Mouse (Mus musculus) stomach, postnatal 0 days (tissue): ENCODE measurements around the gene Lmntd1.

Experiments
- CTCF ChIP-seq: IDR thresholded peaks from 2 replicates; pipeline ENCODE4 v1.5.1; 2016; ENCODE audit warnings: antibody characterized with exemption, low read depth, mild to moderate bottlenecking, moderate library complexity
- EP300 ChIP-seq: optimal IDR thresholded peaks from 2 replicates; pipeline ENCODE3; 2016; ENCODE audit warnings: antibody characterized with exemption

DNA sequence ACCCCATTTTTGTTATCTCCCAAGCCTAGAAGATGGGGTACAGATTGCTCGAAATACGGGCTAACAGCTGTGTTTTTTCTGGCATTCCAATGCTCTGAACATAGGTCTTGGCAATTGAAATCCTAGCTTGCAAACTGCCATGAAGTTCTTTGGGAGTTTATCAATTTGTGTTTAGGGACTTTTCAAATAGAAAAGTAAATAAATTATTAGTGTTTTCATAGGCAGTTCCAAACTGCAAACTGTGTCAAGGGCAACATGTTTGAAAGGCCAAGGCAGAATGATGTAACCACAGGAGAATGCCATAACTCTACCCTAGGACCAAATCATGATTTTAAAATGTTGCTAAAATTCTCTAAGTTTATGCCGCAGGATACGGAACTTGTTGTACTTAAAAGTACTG lies 6.4 kb downstream of the Lmntd1 start:
- TF ChIP-seq CTCF (no peak), EP300 (no peak)
